Mouse (Mus musculus): ENCODE data around the gene Rnf34. TPM values are rescaled to one million over a fixed set of nuclear protein-coding genes. Genes with fewer than 3 reads are reported as not detected.

Gene Rnf34
- polyA plus RNA-seq, 1 experiment from 2014 or later, result 31.5 TPM

DNA sequence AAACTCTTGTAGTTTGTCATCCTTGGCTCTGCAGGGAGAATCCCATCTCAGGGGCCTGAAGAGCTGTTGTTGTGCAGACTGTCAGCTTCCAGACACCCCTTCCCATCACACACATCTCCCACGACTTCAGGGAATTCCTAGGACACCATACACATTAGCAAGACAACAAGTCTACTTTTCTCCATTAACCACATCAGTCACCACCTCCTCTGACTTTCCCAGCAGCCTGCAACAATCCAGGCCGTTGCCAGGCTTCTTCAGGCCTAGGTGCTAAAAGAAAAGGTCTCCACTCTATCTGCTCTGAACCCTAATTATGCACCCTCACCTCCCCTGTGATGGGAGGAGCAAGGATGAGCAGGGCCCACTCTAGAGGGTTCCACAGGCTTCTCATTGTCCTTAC is 40.5 kb downstream of the Rnf34 start:
- Histone ChIP-seq H3K4me3 (no peak overlapping the region), H3K4me2 (no peak overlapping the region), H3K9me3 (no peaks in the 10 kb centered on the region), H3K9ac (no peak overlapping the region), H3K27ac (no peak overlapping the region), H3K36me3 (peaks cover 3% of the 10 kb centered on the region; the same call in 1 of the 2 replicates), H3K4me1 (no peaks in the 10 kb centered on the region; the same call in 1 of the 2 replicates), H3K27me3 (no peaks in the 10 kb centered on the region)
- no peak for ATAC-seq (ENCODE audit: insufficient number of reproducible peaks, low FRiP score, low TSS enrichment, low read depth)
- WGBS, result 35% methylated on average over 2 of the region's 2 CpGs

DNA sequence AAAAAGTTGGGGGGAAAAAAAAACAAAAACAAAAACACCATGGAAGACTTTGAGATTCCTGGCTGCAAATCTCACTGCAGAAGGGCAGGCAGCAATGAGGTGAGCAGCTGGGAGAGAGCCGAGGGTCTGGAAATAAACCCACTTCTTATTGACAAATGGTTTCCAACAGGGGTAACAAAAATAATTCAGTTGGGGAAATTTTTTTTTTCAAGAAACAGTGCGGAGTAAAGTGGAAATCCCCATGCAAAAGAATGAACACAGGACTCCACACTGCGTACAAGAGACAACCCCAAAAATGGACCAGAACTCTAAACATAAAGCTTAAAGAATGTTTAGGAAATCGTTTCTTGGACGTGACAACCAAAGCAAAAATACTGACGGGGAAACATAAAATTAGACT is 43.4 kb downstream of the Rnf34 start:
- Histone ChIP-seq H3K36me3 (no peaks in the 10 kb centered on the region; the same call in 1 of the 2 replicates), H3K4me1 (peaks cover 10% of the 10 kb centered on the region), H3K27me3 (no peaks in the 10 kb centered on the region), H3K9ac (no peak overlapping the region), H3K4me2 (no peak overlapping the region), H3K4me3 (no peak overlapping the region), H3K9me3 (no peaks in the 10 kb centered on the region), H3K27ac (no peak overlapping the region)
- ATAC-seq (ENCODE audit: insufficient number of reproducible peaks, low FRiP score, low TSS enrichment, low read depth), result no peak
- WGBS, result 89% methylated on average over 6 of the region's 6 CpGs

DNA sequence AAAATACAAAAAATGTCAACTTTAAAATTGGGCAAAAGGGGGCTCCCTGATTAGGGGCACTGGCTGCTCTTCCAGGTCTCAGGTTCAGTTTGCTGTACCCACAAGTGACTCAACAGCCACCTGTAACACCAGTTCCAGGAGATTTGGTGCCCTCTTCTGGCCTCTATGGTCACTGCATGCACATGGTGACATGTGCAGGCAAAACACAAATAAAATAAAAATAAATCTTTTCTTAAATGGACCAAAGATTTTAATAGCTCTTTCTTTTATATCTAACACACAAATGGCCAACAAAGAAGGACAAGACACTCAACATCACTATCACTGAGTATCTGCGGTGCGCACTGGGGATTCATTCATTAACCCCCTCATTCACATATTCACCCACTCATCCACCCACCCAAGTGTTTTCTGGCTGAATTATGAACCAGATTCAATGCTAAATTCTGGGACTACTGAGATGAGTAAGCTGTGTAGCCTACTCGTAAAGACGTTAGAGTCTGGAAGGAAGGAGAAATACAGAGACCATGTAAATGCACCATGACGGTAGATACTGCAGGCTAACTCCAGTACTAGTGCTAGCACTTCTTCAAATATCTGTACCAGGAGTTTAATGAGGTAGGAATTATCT is 44.3 kb downstream of the Rnf34 start:
- Histone ChIP-seq H3K9me3 (no peaks in the 10 kb centered on the region), H3K4me1 (peaks cover 18% of the 10 kb centered on the region), H3K9ac (no peak overlapping the region), H3K27me3 (no peaks in the 10 kb centered on the region), H3K4me2 (no peak overlapping the region), H3K27ac (no peak overlapping the region), H3K36me3 (no peaks in the 10 kb centered on the region; the same call in 1 of the 2 replicates), H3K4me3 (no peak overlapping the region)
- 88% methylated on average over 5 of the region's 5 CpGs for WGBS
- ATAC-seq (ENCODE audit: insufficient number of reproducible peaks, low FRiP score, low TSS enrichment, low read depth), result no peak

DNA sequence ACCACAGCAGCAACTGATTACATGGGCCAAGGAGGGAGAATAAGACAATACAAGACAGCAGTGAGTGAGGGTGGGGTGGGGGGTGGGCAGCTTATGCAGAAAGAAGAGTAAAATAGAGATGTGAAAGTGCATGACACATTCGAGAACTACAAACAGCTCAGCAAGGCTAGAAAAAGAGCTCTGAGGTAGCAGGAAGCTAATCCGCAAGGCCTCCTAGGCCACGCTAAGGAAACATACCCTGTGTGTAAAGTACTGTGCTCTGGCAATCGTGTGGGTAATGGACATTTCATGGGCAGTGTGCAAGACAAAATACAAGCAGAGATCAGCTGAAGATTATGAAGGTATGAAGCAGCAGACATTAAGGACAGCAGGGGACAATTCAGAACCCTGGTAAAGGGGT is 45.0 kb downstream of the Rnf34 start:
- WGBS, result 63% methylated on average over 4 of the region's 4 CpGs
- Histone ChIP-seq H3K9me3 (no peaks in the 10 kb centered on the region), H3K4me3 (no peak overlapping the region), H3K4me2 (no peak overlapping the region), H3K4me1 (peaks cover 20% of the 10 kb centered on the region), H3K36me3 (no peaks in the 10 kb centered on the region; the same call in 1 of the 2 replicates), H3K27me3 (no peaks in the 10 kb centered on the region), H3K9ac (no peak overlapping the region), H3K27ac (0 out of 2 replicates have a peak overlapping the region, but pooled peaks have one; percentile 3)
- ATAC-seq (ENCODE audit: insufficient number of reproducible peaks, low FRiP score, low TSS enrichment, low read depth), result no peak

DNA sequence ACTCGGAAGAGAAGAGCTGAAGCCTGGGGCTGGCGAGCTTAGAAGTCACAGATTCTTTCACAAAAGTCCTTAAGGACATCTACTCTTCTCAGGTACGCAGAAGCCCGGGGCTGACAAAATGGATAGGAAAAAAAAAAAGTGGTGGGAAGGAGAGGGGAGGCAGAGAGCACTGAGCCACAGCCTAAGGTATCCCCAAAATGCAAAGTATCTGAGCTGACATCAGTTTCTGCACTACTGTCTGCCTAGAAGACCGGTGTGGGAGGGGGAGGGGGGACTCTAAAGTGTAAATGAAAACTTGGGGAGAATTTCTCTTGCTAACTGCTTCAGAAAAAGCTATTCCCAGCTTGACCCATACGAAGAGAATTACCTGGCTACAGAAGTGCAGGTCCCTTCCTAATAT is 48.3 kb downstream of the Rnf34 start:
- H3K9me3 ChIP-seq, result no peaks in the 10 kb centered on the region
- H3K27me3 ChIP-seq, result no peaks in the 10 kb centered on the region
- no peak overlapping the region for H3K27ac ChIP-seq
- H3K9ac ChIP-seq, result no peak overlapping the region
- H3K36me3 ChIP-seq, result no peaks in the 10 kb centered on the region; the same call in 1 of the 2 replicates
- WGBS, result 71% methylated on average over 6 of the region's 6 CpGs
- H3K4me2 ChIP-seq, result 0 out of 2 replicates have a peak overlapping the region, but pooled peaks have one; percentile 76
- no peak for ATAC-seq (ENCODE audit: insufficient number of reproducible peaks, low FRiP score, low TSS enrichment, low read depth)
- no peak overlapping the region for H3K4me3 ChIP-seq
- peaks cover 24% of the 10 kb centered on the region for H3K4me1 ChIP-seq

DNA sequence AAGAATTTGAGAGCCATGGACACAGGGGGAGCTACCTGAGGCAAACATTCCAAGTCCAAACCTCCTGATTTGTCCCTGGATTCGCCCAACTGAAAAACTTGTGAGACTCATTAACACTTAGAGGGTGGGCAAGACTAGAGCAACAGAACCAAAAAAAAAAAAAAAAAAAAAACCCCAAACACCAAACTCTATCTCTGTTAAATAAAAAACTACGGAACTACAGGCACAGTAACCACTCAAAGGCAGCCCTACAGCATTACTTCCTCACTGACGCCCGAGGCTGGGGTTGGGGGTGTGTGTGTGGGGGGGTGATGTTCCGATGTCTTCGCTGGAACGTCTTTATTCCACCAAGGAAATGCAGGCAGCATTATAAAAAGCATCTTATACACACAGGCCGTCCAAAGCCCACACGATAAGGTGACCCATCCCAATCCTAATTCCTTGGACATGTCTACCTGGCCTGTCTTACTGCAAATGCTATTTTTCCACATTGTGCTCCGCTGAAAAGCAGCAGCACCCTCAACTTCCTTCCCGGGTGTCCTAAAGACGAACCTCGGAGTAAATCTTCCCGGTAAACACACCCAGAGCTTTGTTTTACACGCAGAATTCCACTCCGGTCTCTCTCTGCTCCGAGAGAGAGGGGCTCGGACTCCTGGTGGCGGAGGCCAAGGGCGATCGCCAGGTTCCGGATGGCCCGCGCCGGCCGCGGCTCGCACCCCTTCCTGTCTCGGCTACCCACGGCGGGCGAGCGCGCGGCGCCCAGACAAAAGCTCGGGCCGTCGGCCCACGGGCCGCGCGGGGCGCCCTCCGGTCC is 49.3 kb downstream of the Rnf34 start:
- H3K36me3 ChIP-seq, result no peaks in the 10 kb centered on the region; the same call in 1 of the 2 replicates
- no peaks in the 10 kb centered on the region for H3K27me3 ChIP-seq
- peak overlapping the region; percentile 85 for H3K4me3 ChIP-seq
- peak overlapping the region; percentile 82 for H3K9ac ChIP-seq
- no peak for ATAC-seq (ENCODE audit: insufficient number of reproducible peaks, low FRiP score, low TSS enrichment, low read depth)
- peak overlapping the region; percentile 76 for H3K4me2 ChIP-seq
- peak overlapping the region; percentile 94 for H3K27ac ChIP-seq
- H3K4me1 ChIP-seq, result peaks cover 24% of the 10 kb centered on the region
- 1% methylated on average over 44 of the region's 45 CpGs for WGBS
- no peaks in the 10 kb centered on the region for H3K9me3 ChIP-seq

DNA sequence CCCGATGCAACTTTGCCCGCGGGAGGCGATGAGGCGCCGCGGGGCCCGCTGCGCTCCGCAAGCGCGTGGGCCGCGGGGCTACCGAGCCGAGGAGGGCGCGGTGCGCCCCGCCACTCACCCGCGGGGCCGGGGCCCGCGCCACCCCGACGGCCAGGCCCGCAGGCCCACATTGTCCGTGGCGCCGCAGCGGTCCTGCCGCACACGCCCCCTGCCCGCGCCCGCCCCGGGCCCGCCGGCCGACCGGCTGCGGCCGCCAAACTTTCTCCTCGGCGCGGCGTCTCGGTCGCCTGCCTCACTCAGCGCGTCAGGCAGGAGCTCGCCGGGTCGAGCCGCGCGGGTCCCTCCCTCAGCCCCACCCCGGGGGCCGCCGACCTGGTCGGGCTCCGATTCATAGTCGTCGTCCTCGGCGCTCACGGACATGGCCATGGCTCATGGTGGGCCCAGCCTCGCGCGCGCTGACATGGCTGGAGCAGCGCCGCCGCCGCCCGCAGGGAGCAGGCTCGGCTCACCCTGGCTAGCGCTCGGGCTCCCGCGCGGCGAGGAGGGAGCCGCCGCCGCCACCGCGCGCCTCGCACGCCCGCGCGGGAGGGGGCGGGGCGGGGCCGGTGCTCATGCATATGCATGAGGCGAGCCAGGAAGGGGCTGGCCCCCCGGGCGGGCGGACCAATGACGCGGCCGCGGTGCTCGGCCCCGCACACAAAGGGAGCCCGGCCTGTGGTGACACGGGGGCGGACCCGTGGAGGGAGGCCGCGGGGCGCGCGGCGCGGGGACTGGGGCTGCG is 50.1 kb downstream of the Rnf34 start:
- under 1% methylated on average over 93 of the region's 120 CpGs for WGBS
- H3K4me2 ChIP-seq, result peak overlapping the region; percentile 76
- peak overlapping the region; percentile 94 for H3K27ac ChIP-seq
- peak overlapping the region; percentile 85 for H3K4me3 ChIP-seq
- H3K4me1 ChIP-seq, result peaks cover 24% of the 10 kb centered on the region
- H3K27me3 ChIP-seq, result no peaks in the 10 kb centered on the region
- no peaks in the 10 kb centered on the region for H3K9me3 ChIP-seq
- ATAC-seq (ENCODE audit: insufficient number of reproducible peaks, low FRiP score, low TSS enrichment, low read depth), result peak; percentile 97
- H3K9ac ChIP-seq, result peak overlapping the region; percentile 82
- H3K36me3 ChIP-seq, result no peaks in the 10 kb centered on the region; the same call in 1 of the 2 replicates

DNA sequence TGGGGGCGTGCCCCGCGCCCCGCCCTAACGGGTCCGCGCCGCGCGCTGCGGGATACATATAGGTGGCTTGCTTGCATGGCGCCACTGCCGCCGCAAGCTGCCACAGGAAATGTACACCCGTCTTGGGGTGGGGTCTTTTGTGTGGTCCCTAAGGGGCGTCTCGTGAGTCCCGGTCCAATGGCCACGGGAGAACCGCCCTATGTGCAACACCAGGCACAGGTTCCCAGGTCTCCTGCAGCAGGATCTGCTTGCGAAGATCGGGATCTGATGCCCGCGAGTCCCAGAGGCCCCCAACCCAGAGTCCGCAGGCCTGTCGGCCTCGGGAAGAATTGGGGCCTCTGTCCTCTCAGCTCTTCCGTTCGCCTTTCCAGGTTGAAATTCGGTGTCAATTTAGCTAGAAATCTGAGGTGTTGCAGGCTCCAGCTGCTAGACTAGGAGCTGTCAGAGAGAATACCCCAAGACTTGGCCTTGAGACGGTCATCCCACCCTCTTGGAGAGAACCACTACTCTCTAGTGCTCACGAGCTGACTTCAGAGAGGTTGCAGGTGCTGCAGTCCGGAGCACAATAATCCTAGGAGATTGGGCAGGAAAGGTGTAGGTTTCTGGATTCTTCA is 50.8 kb downstream of the Rnf34 start:
- H3K4me1 ChIP-seq, result peaks cover 24% of the 10 kb centered on the region
- H3K4me2 ChIP-seq, result peak overlapping the region; percentile 76
- H3K9ac ChIP-seq, result peak overlapping the region; percentile 82
- H3K4me3 ChIP-seq, result peak overlapping the region; percentile 85
- no peaks in the 10 kb centered on the region for H3K27me3 ChIP-seq
- H3K9me3 ChIP-seq, result no peaks in the 10 kb centered on the region
- H3K27ac ChIP-seq, result peak overlapping the region; percentile 94
- ATAC-seq (ENCODE audit: insufficient number of reproducible peaks, low FRiP score, low TSS enrichment, low read depth), result peak; percentile 0; the same call in 1 of the 2 replicates
- no peaks in the 10 kb centered on the region for H3K36me3 ChIP-seq
- 2% methylated on average over 31 of the region's 33 CpGs for WGBS

DNA sequence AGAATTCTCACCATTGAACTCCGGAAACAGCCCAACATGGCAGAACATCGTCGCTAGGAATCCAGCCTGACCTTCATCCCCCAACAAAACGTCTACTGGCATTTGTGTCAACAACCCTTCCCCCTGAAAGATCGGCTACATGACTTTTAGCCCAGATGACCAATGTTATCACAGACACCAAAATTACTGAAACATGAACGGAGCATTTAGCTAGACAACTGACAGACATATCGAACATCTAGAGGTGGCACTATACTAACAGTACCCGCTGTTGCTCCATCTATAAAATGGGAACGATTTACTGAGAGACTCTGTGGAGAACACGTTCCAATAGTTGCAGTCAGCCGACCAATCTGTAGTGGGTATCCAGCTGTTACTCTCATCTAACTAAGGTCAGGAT is 51.3 kb downstream of the Rnf34 start:
- Histone ChIP-seq H3K4me1 (peaks cover 24% of the 10 kb centered on the region), H3K27me3 (no peaks in the 10 kb centered on the region), H3K4me3 (peak overlapping the region; percentile 85; the same call in 1 of the 2 replicates), H3K4me2 (peak overlapping the region; percentile 76), H3K36me3 (no peaks in the 10 kb centered on the region), H3K27ac (no peak overlapping the region), H3K9me3 (no peaks in the 10 kb centered on the region), H3K9ac (no peak overlapping the region)
- no peak for ATAC-seq (ENCODE audit: insufficient number of reproducible peaks, low FRiP score, low TSS enrichment, low read depth)
- WGBS, result 55% methylated on average over 11 of the region's 11 CpGs

DNA sequence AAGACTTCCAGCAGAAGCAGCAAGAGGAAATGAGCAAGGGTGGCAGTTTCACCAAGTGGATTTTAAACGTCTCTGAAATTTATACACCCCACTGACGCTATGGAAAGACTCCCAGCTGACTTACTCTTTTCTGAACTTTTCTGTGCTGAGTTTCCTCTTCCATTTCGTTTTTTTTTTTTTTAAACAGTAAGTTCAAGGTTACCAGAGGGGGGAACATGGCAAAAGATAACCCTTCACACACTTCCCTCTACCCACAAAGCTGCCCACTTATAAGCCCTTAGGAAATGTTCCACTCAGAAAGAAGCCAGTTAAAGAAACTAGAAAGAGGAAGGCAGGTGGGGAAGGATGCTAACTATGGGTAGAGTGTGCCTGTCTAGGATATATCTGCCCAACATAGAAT is 51.8 kb downstream of the Rnf34 start:
- H3K4me3 ChIP-seq, result no peak overlapping the region
- 44% methylated on average over 3 of the region's 3 CpGs for WGBS
- H3K4me1 ChIP-seq, result peaks cover 24% of the 10 kb centered on the region

DNA sequence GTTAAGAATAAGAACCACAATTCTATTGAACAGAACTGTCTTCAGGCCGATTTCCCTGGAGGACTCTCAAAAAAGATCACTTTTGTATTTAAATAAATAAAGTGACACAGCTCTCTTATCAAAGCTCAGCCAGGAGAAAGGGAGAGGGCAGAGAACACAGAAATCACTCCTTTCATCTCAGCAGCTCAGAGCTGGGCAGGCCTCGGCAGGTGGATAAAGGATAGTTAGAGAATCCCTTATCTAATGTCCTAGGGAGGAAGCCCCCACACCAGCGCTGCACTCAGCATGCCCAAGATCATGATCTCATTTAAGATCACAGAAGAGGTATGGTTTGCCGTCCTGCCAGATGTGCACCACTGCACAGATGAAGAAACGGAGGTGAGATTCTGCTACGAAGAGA is 52.4 kb downstream of the Rnf34 start:
- Histone ChIP-seq H3K4me3 (no peak overlapping the region), H3K27ac (no peak overlapping the region), H3K36me3 (no peaks in the 10 kb centered on the region), H3K27me3 (no peaks in the 10 kb centered on the region), H3K9me3 (no peaks in the 10 kb centered on the region), H3K4me1 (peaks cover 24% of the 10 kb centered on the region), H3K9ac (no peak overlapping the region), H3K4me2 (no peak overlapping the region)
- no peak for ATAC-seq (ENCODE audit: insufficient number of reproducible peaks, low FRiP score, low TSS enrichment, low read depth)
- 80% methylated on average over 6 of the region's 6 CpGs for WGBS

More for the DNA sequence above, 51.8 kb downstream of the Rnf34 start:
- Histone ChIP-seq H3K36me3 (no peaks in the 10 kb centered on the region), H3K9ac (no peak overlapping the region), H3K27ac (no peak overlapping the region), H3K27me3 (no peaks in the 10 kb centered on the region), H3K4me2 (no peak overlapping the region), H3K9me3 (no peaks in the 10 kb centered on the region)
- no peak for ATAC-seq (ENCODE audit: insufficient number of reproducible peaks, low FRiP score, low TSS enrichment, low read depth)

Data from limb, embryonic 15.5 days (tissue).